Mouse (Mus musculus): ENCODE results near the gene Lrch1.

- no peak for TF ChIP-seq CTCF (IDR thresholded peaks at IDR 0.05; ENCODE audit: extremely low read depth, insufficient read depth, low read length)
- no peak for TF ChIP-seq POLR2A (IDR thresholded peaks at IDR 0.05; ENCODE audit: extremely low read depth, insufficient read depth, low read length)
Observed at GRCm38 (mm10) chr14:74820180-74820813, 127.4 kb downstream of the Lrch1 start.
